Mouse (Mus musculus) lung, postnatal 0 days (tissue): ENCODE measurements around the gene App.

Experiments
- CTCF ChIP-seq: IDR thresholded peaks from 2 replicates; pipeline ENCODE4 v1.5.1; 2016; ENCODE audit warnings: antibody characterized with exemption, mild to moderate bottlenecking
- EP300 ChIP-seq: IDR thresholded peaks from 2 replicates; pipeline ENCODE4 v1.6.1; 2016; ENCODE audit warnings: antibody characterized with exemption, mild to moderate bottlenecking, control low read depth

DNA sequence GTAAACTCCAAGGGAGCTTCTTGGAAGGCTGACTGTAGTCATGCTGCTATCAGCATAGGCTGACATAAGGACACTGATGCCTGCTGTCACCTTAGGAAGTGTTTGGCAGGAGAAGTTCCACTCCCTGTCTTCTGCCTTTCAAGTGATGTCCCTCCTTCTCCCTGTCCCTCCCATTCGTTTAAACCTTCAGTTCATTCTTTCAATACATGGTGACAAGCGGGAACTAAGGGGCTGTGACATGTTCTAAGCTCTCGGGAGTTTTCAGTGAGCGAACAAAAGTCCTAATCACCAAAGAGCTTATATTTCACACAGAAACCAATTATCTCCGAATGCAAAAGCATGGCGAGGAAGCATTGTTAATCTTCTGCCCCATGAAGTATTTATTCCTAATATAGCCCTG is 77.2 kb downstream of the App start:
- TF ChIP-seq EP300: no peak
- TF ChIP-seq CTCF: no peak
